Mouse (Mus musculus): ENCODE measurements around the gene Asgr2. TPM values are rescaled to one million over a fixed set of nuclear protein-coding genes. Genes with fewer than 3 reads are reported as not detected.

Gene Asgr2
- polyA plus RNA-seq, 1 experiment from 2014 or later = 48.3 TPM

DNA sequence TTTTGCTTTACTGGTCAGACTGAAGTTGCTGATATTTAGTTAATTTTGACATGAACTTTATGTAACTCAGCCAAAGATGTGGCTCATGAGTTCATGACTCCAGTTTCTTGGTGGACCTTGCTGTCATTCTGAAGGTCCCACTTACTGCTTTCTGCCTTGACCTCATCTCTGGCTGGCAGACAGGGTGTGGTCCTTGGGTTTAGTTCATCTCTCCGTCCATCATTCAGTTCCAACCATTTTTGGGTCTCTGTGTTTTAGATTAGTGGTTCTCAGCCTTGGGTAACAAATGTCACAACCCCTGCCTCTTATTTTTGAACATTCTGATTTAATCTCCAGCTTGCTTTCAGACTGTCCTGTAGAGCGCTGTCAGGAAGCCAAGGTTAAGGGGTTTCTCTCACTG is 7.4 kb downstream of the Asgr2 start:
- WGBS (ENCODE audit: insufficient replicate concordance) = 61% methylated on average over 2 of the region's 2 CpGs
- Histone ChIP-seq H3K4me3 (ENCODE audit: low read depth, low read length) (no peak overlapping the region), H3K27ac (ENCODE audit: low read depth) (no peak overlapping the region), H3K9me3 (ENCODE audit: low read length) (no peaks in the 10 kb centered on the region), H3K27me3 (ENCODE audit: insufficient read depth, low read length) (0 out of 2 replicates have a peak, but pooled peaks cover 2% of the 10 kb centered on the region), H3K9ac (replicated peaks) (no peak overlapping the region), H3K4me1 (ENCODE audit: insufficient read depth) (no peaks in the 10 kb centered on the region), H3K4me2 (ENCODE audit: low read depth, low read length) (no peak overlapping the region), H3K36me3 (replicated peaks; ENCODE audit: insufficient read depth, low read length) (peaks cover 4% of the 10 kb centered on the region; the same call in 1 of the 2 replicates)
- TF ChIP-seq EP300 (IDR thresholded peaks at IDR 0.05; ENCODE audit: low read depth) (no peak), CTCF (IDR thresholded peaks at IDR 0.05; ENCODE audit: low read depth) (no peak)
- ATAC-seq (no peak), DNase-seq (no peak)

DNA sequence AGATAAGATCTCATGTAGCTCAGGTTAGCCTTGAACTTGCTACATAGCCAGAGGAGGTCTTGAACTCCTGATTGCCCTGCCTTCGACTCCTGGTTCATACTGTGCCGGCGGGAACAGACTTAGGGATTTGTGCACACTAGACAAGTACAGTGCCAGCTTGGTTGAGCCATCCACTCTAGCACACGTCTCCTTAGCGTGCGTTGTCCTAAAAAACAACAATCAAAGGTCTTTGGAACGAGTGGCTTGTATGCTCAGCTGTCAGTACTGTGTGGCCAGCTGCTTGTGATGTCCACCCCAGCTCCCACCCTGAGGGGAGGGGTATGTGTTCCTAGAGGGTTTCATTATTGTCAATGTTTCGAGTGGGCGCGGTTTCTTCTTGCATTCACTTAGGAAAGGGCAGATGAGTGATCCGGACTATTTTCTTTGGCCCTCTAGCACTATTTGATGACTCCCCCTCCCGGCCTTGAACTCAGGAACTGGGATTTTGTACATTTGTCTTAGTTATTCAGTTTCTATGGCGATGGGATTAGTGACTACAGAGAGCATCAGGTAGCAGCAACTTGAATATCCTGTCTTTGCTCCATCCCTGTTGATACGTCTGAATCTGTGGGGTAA is 11.4 kb downstream of the Asgr2 start:
- Histone ChIP-seq H3K4me2 (ENCODE audit: low read depth, low read length) (no peak overlapping the region), H3K4me3 (ENCODE audit: low read depth, low read length) (no peak overlapping the region), H3K27me3 (ENCODE audit: insufficient read depth, low read length) (0 out of 2 replicates have a peak, but pooled peaks cover 2% of the 10 kb centered on the region), H3K4me1 (ENCODE audit: insufficient read depth) (no peaks in the 10 kb centered on the region), H3K36me3 (replicated peaks; ENCODE audit: insufficient read depth, low read length) (no peaks in the 10 kb centered on the region), H3K27ac (ENCODE audit: low read depth) (no peak overlapping the region), H3K9me3 (ENCODE audit: low read length) (no peaks in the 10 kb centered on the region), H3K9ac (replicated peaks) (no peak overlapping the region)
- DNase-seq (no peak), ATAC-seq (0 out of 2 replicates have a peak, but pooled peaks have one; percentile 12)
- TF ChIP-seq EP300 (IDR thresholded peaks at IDR 0.05; ENCODE audit: low read depth) (no peak), CTCF (IDR thresholded peaks at IDR 0.05; ENCODE audit: low read depth) (no peak)
- 65% methylated on average over 14 of the region's 14 CpGs for WGBS (ENCODE audit: insufficient replicate concordance)

- WGBS (ENCODE audit: insufficient replicate concordance) = 70% methylated on average over 8 of the region's 8 CpGs
- no peak for ATAC-seq
- H3K27me3 ChIP-seq (ENCODE audit: insufficient read depth, low read length) = no peaks in the 10 kb centered on the region
- H3K9me3 ChIP-seq (ENCODE audit: low read length) = no peaks in the 10 kb centered on the region
- H3K9ac ChIP-seq (replicated peaks) = no peak overlapping the region
- no peak overlapping the region for H3K4me2 ChIP-seq (ENCODE audit: low read depth, low read length)
- no peak for DNase-seq
- no peaks in the 10 kb centered on the region for H3K4me1 ChIP-seq (ENCODE audit: insufficient read depth)
- H3K27ac ChIP-seq (ENCODE audit: low read depth) = no peak overlapping the region
- H3K36me3 ChIP-seq (replicated peaks; ENCODE audit: insufficient read depth, low read length) = no peaks in the 10 kb centered on the region
- TF ChIP-seq CTCF (IDR thresholded peaks at IDR 0.05; ENCODE audit: low read depth) (no peak), EP300 (IDR thresholded peaks at IDR 0.05; ENCODE audit: low read depth) (no peak)
- no peak overlapping the region for H3K4me3 ChIP-seq (ENCODE audit: low read depth, low read length)
Measured at GRCm38 (mm10) chr11:70107085-70107484, 14.6 kb downstream of the Asgr2 start.

- TF ChIP-seq EP300 (IDR thresholded peaks at IDR 0.05; ENCODE audit: low read depth) (no peak), CTCF (IDR thresholded peaks at IDR 0.05; ENCODE audit: low read depth) (peak; percentile 88)
- ATAC-seq = no peak
- 54% methylated on average over 3 of the region's 3 CpGs for WGBS (ENCODE audit: insufficient replicate concordance)
Measured at GRCm38 (mm10) chr11:70110146-70110545, 17.7 kb downstream of the Asgr2 start.

GRCm38 (mm10) chr11:70114562-70114961 is 22.1 kb downstream of the Asgr2 start:
- no peaks in the 10 kb centered on the region for H3K36me3 ChIP-seq (replicated peaks; ENCODE audit: insufficient read depth, low read length)
- H3K9ac ChIP-seq (replicated peaks) = no peak overlapping the region
- H3K27ac ChIP-seq (ENCODE audit: low read depth) = no peak overlapping the region
- H3K9me3 ChIP-seq (ENCODE audit: low read length) = 0 out of 2 replicates have a peak, but pooled peaks cover under 1% of the 10 kb centered on the region
- DNase-seq (no peak), ATAC-seq (no peak)
- H3K27me3 ChIP-seq (ENCODE audit: insufficient read depth, low read length) = no peaks in the 10 kb centered on the region
- 36% methylated on average over 4 of the region's 4 CpGs for WGBS (ENCODE audit: insufficient replicate concordance)
- TF ChIP-seq EP300 (IDR thresholded peaks at IDR 0.05; ENCODE audit: low read depth) = no peak
- TF ChIP-seq CTCF (IDR thresholded peaks at IDR 0.05; ENCODE audit: low read depth) = no peak
- no peak overlapping the region for H3K4me2 ChIP-seq (ENCODE audit: low read depth, low read length)
- H3K4me1 ChIP-seq (ENCODE audit: insufficient read depth) = no peaks in the 10 kb centered on the region
- no peak overlapping the region for H3K4me3 ChIP-seq (ENCODE audit: low read depth, low read length)

More at GRCm38 (mm10) chr11:70110146-70110545, 17.7 kb downstream of the Asgr2 start:
- Histone ChIP-seq H3K36me3 (replicated peaks; ENCODE audit: insufficient read depth, low read length) (no peaks in the 10 kb centered on the region), H3K4me1 (ENCODE audit: insufficient read depth) (no peaks in the 10 kb centered on the region), H3K4me3 (ENCODE audit: low read depth, low read length) (no peak overlapping the region), H3K27me3 (ENCODE audit: insufficient read depth, low read length) (no peaks in the 10 kb centered on the region), H3K27ac (ENCODE audit: low read depth) (no peak overlapping the region), H3K4me2 (ENCODE audit: low read depth, low read length) (no peak overlapping the region), H3K9me3 (ENCODE audit: low read length) (no peaks in the 10 kb centered on the region), H3K9ac (replicated peaks) (no peak overlapping the region)
- DNase-seq = peak; percentile 68

- no peak overlapping the region for H3K9ac ChIP-seq (replicated peaks)
- H3K4me2 ChIP-seq (ENCODE audit: low read depth, low read length) = no peak overlapping the region
- no peak for TF ChIP-seq CTCF (IDR thresholded peaks at IDR 0.05; ENCODE audit: low read depth)
- TF ChIP-seq EP300 (IDR thresholded peaks at IDR 0.05; ENCODE audit: low read depth) = no peak
- no peaks in the 10 kb centered on the region for H3K27me3 ChIP-seq (ENCODE audit: insufficient read depth, low read length)
- H3K36me3 ChIP-seq (replicated peaks; ENCODE audit: insufficient read depth, low read length) = no peaks in the 10 kb centered on the region
- H3K9me3 ChIP-seq (ENCODE audit: low read length) = 0 out of 2 replicates have a peak, but pooled peaks cover 3% of the 10 kb centered on the region
- no peaks in the 10 kb centered on the region for H3K4me1 ChIP-seq (ENCODE audit: insufficient read depth)
- H3K4me3 ChIP-seq (ENCODE audit: low read depth, low read length) = no peak overlapping the region
- no peak overlapping the region for H3K27ac ChIP-seq (ENCODE audit: low read depth)
- 80% methylated on average over 3 of the region's 3 CpGs for WGBS (ENCODE audit: insufficient replicate concordance)
- ATAC-seq (no peak), DNase-seq (no peak)
Measured at GRCm38 (mm10) chr11:70115901-70116300, 23.5 kb downstream of the Asgr2 start.
